Mouse (Mus musculus) midbrain, embryonic 16.5 days (tissue): ENCODE measurements around the gene Gm13697. TPM values are rescaled to one million over a fixed set of nuclear protein-coding genes. Genes with fewer than 3 reads are reported as not detected.
"Not testable (repeated sequence)": the region's sequence is repeated elsewhere in the genome, so short reads cannot be mapped to it uniquely, and the experiment has no call there.

Experiments
- ATAC-seq: fragments of 200-750 bp; cut with Nextera tagmentation; 2 replicates; pipeline ENCODE4 v1.8.0; 2017; ENCODE audit warnings: moderate TSS enrichment
- H3K27ac ChIP-seq: fragments of 300-500 bp; sonication (generic); 2 replicates; pipeline ENCODE4 v1.5.1; 2014; ENCODE audit warnings: mild to moderate bottlenecking, low read length, mixed read lengths
- H3K27me3 ChIP-seq: fragments of 300-500 bp; sonication (generic); 2 replicates; pipeline ENCODE4 v1.6.1; 2014; ENCODE audit warnings: low read depth, low read length, mixed read lengths; ENCODE audit not compliant: control insufficient read depth, insufficient read depth
- H3K36me3 ChIP-seq: fragments of 300-500 bp; sonication (generic); 2 replicates; pipeline ENCODE4 v1.6.1; 2014; ENCODE audit warnings: mild to moderate bottlenecking, low read length, moderate library complexity, mixed read lengths; ENCODE audit not compliant: control insufficient read depth, insufficient read depth
- H3K4me1 ChIP-seq: fragments of 300-500 bp; sonication (generic); 2 replicates; pipeline ENCODE4 v1.6.1; 2014; ENCODE audit warnings: mild to moderate bottlenecking, low read length, mixed read lengths; ENCODE audit not compliant: control insufficient read depth, insufficient read depth
- H3K4me2 ChIP-seq: fragments of 300-500 bp; sonication (generic); 2 replicates; pipeline ENCODE4 v1.6.1; 2014; ENCODE audit warnings: mild to moderate bottlenecking, low read length, mixed read lengths
- H3K4me3 ChIP-seq: fragments of 300-500 bp; sonication (generic); 2 replicates; pipeline ENCODE4 v1.5.1; 2014; ENCODE audit warnings: low read depth, mild to moderate bottlenecking, low read length, moderate library complexity, mixed read lengths
- H3K9ac ChIP-seq: fragments of 300-500 bp; sonication (generic); 2 replicates; pipeline ENCODE4 v1.6.1; 2014; ENCODE audit warnings: low read depth, low read length, mixed read lengths
- H3K9me3 ChIP-seq: fragments of 300-500 bp; sonication (generic); replicated peaks from 2 replicates; pipeline ENCODE4 v1.6.1; 2014; ENCODE audit warnings: mild to moderate bottlenecking, low read length, mixed read lengths; ENCODE audit not compliant: control insufficient read depth, poor library complexity, severe bottlenecking
- WGBS: fragments of 180-500 bp; shearing (Covaris S2); extraction: QIAGEN DNeasy Blood & Tissue Kit; methylation state at CpG from one replicate; pipeline ENCODE4 v1.1.7; 2014; 5-methylcytosine and 5-hydroxymethylcytosine counted together
- polyA plus RNA-seq: library from polyadenylated mRNA; unstranded; fragments of >200 nt; fragmentation: Nextera tagmentation; extraction: Ambion mirVana; gene quantifications from 2 replicates; pipeline ENCODE4 v1.2.1, GENCODE M21; 2015

The Gm13697 gene
- polyA plus RNA-seq, 1 experiment from 2014 or later, result not detected

DNA sequence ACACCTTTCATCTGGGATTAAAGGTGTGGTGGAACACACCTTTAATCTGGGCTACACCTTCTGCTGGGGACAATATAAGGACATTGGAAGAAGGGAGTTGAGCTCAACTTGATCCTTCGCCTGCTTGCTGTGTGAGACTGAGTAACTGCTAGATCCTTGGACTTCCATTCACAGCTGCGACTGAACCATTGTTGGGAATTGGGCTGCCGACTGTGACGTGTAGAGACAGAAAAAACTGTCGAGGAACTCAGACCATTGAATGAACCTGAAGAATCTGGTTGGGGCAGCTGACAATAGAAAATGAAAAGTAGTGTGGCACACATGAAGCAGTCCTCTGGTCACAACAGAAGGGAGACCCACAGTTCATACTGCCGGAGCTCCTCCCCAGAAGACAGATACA, 5.7 kb downstream of the Gm13697 start, which contains the start of gene Gm13691:
Gm13691 (plus strand) TSS at position 301 of the 400 bp plus-strand sequence.
- H3K27me3 ChIP-seq, result not testable (repeated sequence)

DNA sequence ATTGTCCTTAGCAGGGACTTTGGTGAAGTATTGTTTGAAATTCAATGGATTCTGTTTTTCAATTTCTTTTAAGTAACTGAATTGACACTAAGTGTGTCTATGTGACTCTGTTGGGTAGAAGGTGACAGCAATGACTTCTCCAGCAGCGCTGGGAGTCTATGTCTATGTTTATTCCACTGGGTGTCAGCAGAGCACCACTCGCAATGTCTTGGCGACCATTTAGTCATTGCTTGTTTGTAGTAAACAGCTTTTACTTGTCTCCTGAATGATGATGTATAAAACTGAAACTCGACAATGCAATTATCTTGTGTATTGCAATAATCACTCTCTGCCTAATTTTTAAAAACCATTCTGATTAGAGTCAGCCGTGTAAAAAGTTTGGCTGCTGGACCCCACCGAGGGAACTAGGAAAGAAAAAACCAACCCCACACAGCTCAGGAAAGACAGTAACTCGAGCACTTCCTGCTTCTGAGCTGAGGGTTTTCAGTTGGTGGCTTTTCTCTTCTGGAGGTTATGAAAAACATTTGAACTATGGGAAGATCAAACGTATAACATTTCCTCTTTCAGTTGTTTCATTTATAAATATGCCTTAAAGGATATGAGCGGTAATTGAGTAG, 9.2 kb downstream of the Gm13697 start:
- not testable (repeated sequence) for H3K36me3 ChIP-seq, H3K27me3 ChIP-seq, H3K4me1 ChIP-seq, H3K9ac ChIP-seq, H3K27ac ChIP-seq, H3K9me3 ChIP-seq, ATAC-seq, H3K4me3 ChIP-seq, H3K4me2 ChIP-seq
- 70% methylated on average over 7 of the region's 9 CpGs for WGBS

More for the DNA sequence above, 5.7 kb downstream of the Gm13697 start, which contains the start of gene Gm13691:
- not testable (repeated sequence) for H3K9me3 ChIP-seq, H3K4me3 ChIP-seq, H3K4me1 ChIP-seq, H3K27ac ChIP-seq, H3K4me2 ChIP-seq, ATAC-seq, H3K9ac ChIP-seq, H3K36me3 ChIP-seq
- WGBS, result no CpG with 5 or more reads among the region's 6 CpGs

DNA sequence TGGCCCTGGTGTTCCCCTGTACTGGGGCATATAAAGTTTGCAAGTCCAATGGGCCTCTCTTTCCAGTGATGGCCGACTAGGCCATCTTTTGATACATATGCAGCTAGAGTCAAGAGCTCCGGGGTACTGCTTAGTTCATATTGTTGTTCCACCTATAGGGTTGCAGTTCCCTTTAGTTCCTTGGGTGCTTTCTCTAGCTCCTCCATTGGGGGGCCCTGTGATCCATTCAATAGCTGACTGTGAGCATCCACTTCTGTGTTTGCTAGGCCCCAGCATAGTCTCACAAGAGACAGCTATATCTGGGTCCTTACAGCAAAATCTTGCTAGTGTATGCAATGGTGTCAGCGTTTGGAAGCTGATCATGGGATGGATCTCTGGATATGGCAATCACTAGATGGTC, 10.0 kb downstream of the Gm13697 start:
- H3K4me2 ChIP-seq, H3K27me3 ChIP-seq, H3K4me3 ChIP-seq, H3K36me3 ChIP-seq, H3K9ac ChIP-seq, H3K4me1 ChIP-seq, H3K27ac ChIP-seq, H3K9me3 ChIP-seq, ATAC-seq: not testable (repeated sequence)
- no CpG with 5 or more reads among the region's 3 CpGs for WGBS

DNA sequence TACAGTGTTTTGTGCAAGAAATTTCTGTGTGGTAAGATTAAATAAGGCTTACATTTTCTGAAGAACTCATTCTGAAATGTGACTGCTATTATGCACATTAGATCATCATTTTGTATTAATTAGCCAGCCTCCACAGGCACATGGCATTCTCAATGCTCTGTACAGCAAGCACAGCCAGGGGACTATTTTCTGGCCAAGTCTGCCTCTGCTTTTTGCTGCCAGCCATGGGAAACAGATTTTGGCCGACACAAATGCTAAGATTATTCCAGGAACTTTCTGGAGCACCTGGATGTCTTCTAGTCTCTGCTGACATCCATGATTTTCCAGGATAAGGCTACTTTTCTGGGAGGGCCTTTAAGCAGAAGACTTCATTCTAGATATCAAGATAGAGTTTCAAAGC, 24.4 kb downstream of the Gm13697 start:
- Histone ChIP-seq H3K27ac (no peak overlapping the region), H3K4me3 (no peak overlapping the region), H3K27me3 (no peaks in the 10 kb centered on the region), H3K4me2 (no peak overlapping the region), H3K36me3 (no peaks in the 10 kb centered on the region), H3K4me1 (no peaks in the 10 kb centered on the region), H3K9ac (no peak overlapping the region), H3K9me3 (no peaks in the 10 kb centered on the region)
- no peak for ATAC-seq
- 73% methylated on average over 1 of the region's 1 CpGs for WGBS

DNA sequence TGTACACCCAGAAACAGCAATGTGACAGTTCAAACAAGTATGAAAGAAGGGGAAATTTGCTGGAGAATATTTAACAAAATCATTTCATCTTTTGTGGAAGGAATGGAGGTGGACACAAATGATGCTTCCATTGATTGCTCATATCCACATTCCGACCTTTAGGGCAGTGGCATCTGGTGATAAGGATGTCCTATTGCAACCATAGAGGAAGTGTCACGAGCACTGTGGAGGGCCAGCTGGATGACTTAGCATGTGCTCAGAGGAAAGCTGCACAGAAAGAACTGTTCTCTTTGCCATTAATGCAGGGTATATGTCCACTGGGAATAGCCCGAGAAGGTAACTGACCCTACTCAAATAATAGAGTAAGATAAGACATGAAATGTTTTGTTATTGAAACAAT, 25.3 kb downstream of the Gm13697 start:
- H3K4me2 ChIP-seq, result no peak overlapping the region
- H3K4me1 ChIP-seq, result no peaks in the 10 kb centered on the region
- H3K36me3 ChIP-seq, result no peaks in the 10 kb centered on the region
- H3K9me3 ChIP-seq, result no peaks in the 10 kb centered on the region
- no peaks in the 10 kb centered on the region for H3K27me3 ChIP-seq
- H3K27ac ChIP-seq, result no peak overlapping the region
- 94% methylated on average over 3 of the region's 3 CpGs for WGBS
- H3K4me3 ChIP-seq, result no peak overlapping the region
- ATAC-seq, result no peak
- no peak overlapping the region for H3K9ac ChIP-seq

DNA sequence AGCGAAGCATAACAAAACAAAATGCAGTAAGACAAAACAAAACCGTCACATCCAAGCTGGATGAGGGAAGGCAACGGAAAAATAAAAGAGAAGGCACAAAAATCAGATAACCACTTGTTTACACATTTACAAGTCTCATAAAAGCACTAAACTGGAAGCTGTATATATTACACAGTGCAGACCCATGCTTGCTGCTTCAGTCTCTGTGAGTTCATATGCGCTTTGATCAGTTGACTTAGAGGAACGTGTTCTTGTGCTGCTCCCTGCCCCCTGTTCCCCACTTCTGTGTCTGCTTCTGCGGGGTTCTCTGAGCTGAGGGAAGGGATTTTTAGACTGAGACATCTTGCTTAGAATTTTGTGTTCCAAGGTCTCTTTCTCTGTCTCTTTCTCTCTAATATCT, 30.0 kb downstream of the Gm13697 start:
- Histone ChIP-seq H3K9ac (no peak overlapping the region), H3K4me2 (no peak overlapping the region), H3K27me3 (no peaks in the 10 kb centered on the region), H3K4me1 (no peaks in the 10 kb centered on the region), H3K9me3 (no peaks in the 10 kb centered on the region), H3K36me3 (no peaks in the 10 kb centered on the region), H3K27ac (no peak overlapping the region), H3K4me3 (no peak overlapping the region)
- no peak for ATAC-seq
- whole genome bisulfite sequencing, result 76% methylated on average over 6 of the region's 6 CpGs

DNA sequence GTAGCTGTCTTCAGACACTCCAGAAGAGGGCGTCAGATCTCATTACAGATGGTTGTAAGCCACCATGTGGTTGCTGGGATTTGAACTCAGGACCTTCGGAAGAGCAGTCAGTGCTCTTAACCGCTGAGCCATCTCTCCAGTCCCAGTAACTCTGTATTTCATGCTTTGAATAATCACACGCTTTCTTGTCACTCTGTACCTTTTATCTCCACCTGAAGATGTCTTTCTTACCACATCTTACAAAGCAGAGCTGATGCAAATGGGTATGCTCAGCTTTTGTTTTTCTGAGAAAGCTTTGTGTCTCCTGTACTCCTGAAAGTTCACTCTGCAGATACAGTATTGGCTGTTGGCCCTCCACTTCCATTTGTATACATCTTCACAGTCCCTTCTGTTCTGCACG, 31.7 kb downstream of the Gm13697 start:
- not testable (repeated sequence) for ATAC-seq, H3K4me2 ChIP-seq, H3K4me3 ChIP-seq

DNA sequence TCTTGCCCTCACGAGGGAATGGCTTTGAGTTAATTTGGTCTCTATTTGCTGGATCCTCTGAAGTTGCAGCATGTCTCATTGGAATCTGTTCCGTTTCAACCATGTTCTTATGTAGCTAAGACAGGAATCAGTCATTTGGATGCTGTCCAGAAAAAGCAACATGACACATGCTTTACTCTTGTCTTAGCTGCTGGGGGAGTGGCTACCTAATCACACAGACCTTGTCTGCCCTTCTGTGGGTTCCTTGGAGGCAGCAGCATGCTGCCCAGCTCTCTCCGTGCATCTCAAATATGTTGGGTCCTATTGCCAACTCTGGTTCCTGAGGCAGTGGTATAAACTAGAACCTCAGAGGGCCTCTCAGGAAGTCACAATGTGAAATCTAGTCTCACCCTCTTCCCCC, 33.8 kb downstream of the Gm13697 start:
- H3K27ac ChIP-seq, result no peak overlapping the region
- H3K9ac ChIP-seq, result no peak overlapping the region
- H3K36me3 ChIP-seq, result no peaks in the 10 kb centered on the region
- no peak for ATAC-seq
- H3K4me3 ChIP-seq, result no peak overlapping the region
- H3K27me3 ChIP-seq, result no peaks in the 10 kb centered on the region
- no peaks in the 10 kb centered on the region for H3K9me3 ChIP-seq
- H3K4me2 ChIP-seq, result no peak overlapping the region
- H3K4me1 ChIP-seq, result no peaks in the 10 kb centered on the region
- WGBS, result 77% methylated on average over 3 of the region's 3 CpGs

More for the DNA sequence above, 31.7 kb downstream of the Gm13697 start:
- H3K27me3 ChIP-seq, H3K9me3 ChIP-seq, H3K27ac ChIP-seq, H3K36me3 ChIP-seq, H3K4me1 ChIP-seq, H3K9ac ChIP-seq: not testable (repeated sequence)
- WGBS, result 84% methylated on average over 4 of the region's 5 CpGs

DNA sequence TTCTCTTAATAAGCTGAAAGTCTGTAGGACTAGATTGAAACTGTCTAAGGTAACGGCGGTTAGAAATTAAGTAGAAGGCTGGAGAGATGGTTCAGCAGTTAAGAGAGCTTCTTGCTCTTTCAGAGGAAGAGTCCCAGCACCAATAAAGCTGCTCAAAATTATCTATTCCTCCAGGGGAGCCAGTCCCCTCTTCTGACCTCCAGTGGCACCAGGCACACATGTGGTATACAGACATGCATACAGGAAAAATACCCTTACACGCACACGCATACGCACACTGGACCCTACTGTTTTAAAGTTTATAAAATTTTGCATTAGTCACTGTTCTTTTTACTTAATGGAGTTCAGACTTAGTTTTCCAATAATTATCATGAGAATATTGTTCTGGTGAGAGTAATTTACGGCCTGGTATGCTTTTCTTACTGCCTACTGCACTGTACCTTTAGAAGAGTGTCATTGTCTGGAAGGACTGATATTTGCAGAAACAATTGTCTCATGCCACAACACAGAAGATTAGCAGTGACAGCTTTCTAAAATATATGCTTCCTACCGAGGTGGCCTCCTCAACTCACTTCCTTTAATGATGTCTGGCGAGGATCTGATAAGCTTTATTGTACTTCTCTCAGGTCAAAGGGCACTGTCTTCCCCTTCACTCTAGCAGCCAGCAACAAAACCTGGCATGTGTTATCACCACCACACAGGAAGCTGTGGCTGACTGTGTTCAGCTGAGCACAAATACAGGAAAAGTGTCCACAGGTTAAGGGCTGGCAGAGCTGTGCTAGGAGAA, 35.2 kb downstream of the Gm13697 start:
- Histone ChIP-seq H3K9ac (no peak overlapping the region), H3K4me3 (no peak overlapping the region), H3K27ac (no peak overlapping the region), H3K27me3 (no peaks in the 10 kb centered on the region), H3K9me3 (no peaks in the 10 kb centered on the region), H3K4me1 (no peaks in the 10 kb centered on the region), H3K4me2 (no peak overlapping the region), H3K36me3 (no peaks in the 10 kb centered on the region)
- WGBS, result 76% methylated on average over 8 of the region's 8 CpGs
- no peak for ATAC-seq
